Mouse (Mus musculus): ENCODE results near the gene Srpk2.
"Not testable (repeated sequence)": the region's sequence is repeated elsewhere in the genome, so short reads cannot be mapped to it uniquely, and the experiment has no call there.

Srpk2 gene

DNA sequence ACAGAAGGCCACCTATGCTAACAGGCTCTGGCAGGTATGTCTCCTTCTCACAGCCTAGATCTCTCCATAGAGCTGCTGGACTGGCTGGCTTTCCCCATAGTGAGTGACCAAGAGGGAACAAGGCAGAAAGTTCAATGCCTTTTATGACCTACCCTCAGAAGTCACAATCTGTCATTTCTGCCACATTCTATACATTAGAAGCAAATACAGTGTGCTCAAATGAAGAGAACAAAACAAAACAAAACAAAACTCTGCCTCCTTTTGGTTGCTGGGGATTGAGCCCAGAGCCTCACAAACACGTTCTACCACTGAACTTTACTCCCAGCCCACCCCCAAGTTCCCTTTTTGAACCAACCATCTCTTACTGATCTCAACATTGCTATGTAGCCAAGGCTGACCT is at the start of gene Srpk2:
TSS of gene Srpk2 (minus strand) at position 101 of the 400 bp plus-strand sequence.
- DNase-seq (ENCODE audit: low read depth, low spot score), result no peak

DNA sequence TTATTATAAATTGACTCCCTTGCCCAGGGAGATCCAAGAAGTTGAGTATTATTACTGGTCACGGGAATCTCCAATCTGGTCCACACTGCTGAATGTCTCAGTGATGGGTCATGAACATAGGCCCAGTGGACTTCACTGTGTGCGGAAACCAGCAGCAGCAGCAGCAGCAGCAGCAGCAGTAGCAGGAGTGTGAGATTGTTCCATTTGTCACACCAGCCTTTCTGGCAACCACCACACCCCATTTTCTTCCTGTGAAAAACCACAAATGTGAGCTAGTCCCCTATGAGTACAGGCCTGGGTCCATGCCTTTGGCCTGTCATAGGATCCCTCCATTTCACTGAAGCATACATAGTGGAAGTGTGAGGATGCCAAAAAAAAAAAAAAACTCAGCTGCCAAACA is 37.5 kb upstream of the Srpk2 start:
- no peak for DNase-seq (ENCODE audit: low read depth, low spot score)

DNA sequence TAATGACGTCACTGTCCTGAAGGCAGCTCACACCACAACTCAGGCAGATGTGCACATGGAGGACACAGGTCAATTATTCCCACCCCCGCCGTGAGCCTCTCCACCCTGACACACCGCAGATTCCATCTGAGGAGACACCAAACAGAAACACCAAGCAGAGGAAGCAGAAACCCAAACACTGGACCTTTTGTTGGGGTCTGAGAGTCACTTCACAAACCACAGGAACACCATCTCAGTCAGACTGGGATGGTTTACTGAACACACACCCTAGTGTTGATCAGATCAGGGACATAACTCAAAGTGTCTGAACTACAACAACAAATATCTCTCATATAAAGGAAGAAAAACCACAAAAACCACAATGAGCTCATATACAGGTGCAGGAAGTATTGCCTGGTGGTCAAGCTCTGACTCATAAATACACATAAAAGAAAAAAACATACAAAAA is 34.5 kb upstream of the Srpk2 start:
- DNase-seq (ENCODE audit: low read depth, low spot score), result no peak

DNA sequence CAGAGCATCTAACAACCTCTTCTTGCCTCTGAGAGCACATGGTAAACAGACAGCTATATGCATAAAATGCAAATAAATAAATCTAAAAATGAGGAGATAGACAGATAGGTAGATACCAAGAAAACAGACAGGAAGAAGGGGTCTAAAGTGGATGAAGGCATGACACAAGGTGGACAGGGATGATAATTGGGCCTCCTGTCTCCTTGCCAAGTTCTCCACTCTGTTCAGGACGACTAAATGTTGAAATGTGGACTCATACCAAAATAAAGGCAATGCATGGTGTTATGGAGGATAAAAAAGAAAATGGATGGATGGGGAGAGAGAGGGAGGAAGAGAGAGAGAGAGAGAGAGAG is 33.7 kb upstream of the Srpk2 start:
- DNase-seq (ENCODE audit: low read depth, low spot score), result no peak

DNA sequence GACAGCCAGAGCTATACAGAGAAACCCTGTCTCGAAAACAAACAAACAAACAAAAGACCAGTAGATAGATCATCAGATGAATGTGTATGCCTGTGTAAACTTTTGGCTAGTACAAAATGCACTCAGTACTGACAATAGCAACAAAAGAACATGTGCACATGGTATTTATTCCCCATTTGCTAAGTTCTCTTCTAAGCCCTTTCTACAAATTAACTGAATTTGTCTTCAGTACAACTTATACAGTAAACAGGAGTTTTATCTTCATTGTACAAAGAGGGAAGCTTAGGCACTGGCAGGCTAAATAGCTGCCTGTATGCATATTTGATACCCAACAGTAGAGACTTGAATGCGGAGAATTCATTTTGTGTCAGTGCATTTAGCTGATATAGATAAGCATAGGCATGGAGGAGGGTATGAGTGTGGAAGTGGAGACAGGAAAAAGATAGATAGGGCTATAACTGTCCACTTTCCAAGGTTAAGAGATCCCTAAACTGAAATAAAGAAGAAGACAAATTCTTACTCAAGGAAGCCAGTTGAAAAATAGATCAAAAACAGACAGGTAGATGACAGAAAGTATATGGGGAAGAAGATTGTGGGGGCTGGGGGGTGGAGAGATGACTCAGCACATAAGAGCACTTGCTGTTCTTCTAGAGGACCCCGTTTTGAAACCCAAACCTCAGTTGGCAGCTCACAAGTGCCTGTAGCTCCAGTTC is 33.2 kb upstream of the Srpk2 start:
- DNase-seq (ENCODE audit: low read depth, low spot score), result no peak

DNA sequence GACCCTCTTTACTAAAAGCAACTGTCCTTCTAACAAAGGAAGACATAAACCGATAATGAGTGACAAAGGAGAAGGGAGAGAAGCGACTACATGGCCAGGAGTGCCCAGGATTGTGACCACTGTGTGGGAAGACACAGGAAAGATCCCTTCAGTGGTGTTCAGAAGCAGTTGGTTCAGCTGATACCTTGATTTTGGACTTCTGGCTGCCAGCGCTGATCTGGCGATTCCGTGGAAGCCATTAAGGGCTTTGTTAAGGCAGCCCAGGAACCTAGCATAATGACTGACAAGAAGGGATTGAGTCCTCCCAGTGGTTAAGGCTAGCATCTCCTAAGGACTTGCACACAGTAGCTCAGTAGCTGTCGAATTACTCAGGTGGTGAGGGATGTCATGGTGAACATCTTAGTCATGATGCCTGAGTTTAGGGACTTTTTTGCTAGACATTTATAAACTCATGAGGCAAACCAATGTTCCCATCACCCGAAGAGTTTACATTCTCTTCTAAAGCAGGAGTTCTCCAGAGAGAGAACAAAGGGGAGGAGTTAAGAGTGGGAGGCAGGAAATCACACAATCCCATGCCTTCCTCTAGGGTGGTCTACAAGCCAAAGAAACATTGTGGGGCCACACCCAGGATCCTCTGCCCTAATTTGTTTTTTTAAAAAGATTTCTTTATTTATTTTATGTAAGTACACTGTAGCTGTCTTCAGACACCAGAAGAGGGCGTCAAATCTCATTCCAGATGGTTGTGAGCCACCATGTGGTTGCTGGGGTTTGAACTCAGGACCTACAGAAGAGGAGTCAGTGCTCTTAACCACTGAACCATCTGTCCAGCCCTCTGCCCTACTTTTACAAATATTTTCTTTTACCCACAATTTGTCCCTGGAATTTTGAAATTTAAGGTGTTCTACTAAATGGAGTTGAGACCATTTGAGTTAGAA is 29.3 kb upstream of the Srpk2 start:
- no peak for DNase-seq (ENCODE audit: low read depth, low spot score)

DNA sequence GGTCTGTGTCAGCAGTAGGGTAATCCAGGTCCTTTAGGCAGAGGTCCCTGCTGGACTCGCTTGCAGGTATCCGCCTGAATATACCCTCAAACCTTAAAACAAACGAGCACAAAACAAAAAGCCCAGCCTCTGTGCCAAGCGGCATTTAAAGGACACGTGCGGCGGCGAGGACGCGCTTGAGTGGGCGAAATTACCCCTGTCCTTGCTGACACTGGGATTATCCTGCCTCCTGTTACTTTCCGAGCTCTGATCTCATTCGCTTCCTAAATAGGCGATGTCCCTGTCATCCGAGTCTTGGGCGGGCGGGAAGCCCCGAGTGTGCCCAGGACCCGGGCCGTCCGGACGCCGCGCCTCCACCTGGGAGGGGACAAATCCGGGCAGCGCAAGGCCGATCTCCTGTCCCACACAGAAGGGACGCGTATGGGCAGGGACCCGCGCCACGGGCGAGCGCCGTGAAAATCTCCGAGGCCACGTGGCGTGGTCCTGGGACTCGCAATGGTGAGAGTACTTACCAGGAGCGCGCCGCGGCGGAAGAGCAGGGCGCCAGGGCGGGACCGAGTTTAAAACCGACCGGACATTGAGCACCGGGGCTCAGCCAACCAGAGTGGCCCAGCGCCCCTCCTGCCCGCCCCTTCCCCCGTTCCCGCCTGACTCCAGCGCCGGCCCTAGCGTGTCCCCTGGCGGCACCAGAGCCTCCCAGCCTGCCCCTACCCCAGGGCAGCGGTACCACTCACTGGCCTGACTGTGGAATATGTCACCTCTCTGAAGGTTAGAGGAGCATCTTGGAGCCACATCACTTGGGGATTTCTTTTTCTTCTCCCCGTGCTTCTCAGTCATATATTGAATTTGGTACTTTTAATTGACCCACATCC is 27.9 kb upstream of the Srpk2 start:
- peak; percentile 45 for DNase-seq (ENCODE audit: low read depth, low spot score)

DNA sequence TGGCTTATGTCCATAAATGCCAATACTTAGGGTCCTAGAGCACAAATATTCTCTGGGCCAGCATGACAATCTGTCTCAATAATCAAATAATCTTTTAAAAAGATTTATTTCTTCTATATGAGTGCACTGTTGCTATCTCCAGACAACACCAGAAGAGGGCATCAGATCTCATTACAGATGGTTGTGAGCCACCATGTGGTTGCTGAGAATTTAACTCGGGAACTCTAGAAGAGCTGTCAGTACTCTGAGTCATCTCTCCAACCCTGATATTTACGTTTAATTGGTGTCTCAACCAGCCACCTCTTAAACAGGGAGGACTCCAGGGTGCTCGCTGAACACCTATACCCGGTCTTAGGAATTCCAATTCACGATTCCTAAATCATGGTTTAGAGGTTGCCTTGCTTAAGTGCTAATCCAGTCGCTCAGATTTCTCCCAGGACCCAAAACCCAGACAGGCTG is 27.3 kb upstream of the Srpk2 start:
- DNase-seq (ENCODE audit: low read depth, low spot score), result peak; percentile 27

DNA sequence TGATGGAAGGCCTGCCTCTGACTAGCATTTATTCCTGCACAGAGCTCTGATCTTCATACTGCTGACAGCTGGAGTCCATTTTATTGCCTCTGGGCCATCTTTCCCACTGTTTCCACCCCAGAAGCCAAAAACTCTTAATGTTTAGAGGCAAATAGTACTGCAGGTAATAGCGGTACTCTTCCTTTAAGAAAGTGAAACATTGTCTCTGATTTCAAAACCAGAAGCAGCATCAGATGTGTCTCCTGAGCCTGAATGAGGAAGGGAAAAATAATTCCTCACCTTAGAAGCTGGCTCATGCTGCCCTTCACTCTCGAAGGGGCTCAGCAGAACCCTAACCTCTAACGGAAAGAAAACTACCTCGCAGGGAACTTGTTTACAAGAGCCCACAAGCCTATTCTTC is 26.8 kb upstream of the Srpk2 start:
- no peak for DNase-seq (ENCODE audit: low read depth, low spot score)

DNA sequence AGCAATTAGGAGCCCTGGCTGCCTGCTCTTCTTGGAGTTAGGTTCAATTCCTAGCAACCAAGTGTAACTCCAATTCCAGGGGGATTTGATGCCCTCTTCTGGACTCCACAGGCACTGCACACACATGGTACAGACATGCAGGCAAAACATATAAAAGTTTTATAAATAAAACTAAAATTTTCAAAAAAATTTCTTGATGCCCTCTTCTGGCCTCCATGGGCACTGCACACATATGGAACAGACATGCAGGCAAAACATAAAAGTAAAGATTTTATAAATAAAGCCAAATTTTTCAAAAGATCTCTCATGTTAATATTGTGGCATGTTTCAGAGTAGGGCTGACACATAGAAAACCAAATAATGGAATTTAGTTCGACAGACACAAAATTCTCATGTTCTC is 25.2 kb upstream of the Srpk2 start:
- no peak for DNase-seq (ENCODE audit: low read depth, low spot score)

DNA sequence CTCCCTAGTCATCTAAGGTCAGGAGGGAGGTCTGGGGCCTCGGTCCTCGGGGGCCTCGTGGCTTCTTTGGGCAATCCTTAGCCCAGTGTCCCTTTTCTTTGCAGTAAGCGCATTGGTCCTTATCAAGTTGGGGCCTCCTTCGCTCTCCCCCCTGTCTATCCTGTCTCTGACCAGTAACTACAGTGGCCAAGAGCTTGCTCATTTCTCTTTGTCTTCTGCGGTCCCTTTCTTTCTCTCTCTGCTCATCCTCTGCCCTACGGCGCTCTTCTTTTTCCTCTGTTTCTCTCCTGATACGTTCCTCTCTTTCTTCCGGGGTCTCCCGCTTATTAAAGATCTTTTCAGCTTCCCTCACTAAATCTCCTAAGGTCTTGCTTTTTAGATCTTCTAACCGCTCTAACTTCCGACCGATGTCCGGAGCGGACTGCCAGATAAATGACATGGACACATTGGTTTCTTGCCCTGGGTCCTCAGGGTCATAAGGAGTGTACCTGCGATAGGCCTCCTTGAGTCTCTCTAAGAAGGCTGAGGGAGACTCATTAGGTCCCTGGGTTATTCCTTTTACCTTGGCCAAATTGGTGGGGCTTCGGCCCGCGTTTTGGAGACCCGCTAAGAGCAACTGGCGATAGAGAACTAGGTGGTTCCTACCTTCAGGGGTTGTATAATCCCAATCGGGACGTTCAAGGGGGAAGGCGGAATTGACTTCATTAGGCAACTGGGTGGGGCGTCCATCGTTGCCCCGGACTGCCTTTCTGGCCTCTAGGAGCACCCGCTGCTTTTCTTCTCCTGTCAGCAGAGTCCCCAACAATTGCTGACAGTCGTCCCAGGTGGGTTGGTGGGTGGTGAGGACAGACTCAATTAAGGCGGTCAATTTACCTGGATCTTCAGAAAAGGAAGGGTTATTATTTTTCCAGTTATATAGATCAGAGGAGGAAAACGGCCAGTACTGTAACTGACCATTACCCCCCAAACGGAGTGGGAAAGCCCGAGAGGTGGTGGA is 22.5 kb upstream of the Srpk2 start:
- not testable (repeated sequence) for DNase-seq (ENCODE audit: low read depth, low spot score)

DNA sequence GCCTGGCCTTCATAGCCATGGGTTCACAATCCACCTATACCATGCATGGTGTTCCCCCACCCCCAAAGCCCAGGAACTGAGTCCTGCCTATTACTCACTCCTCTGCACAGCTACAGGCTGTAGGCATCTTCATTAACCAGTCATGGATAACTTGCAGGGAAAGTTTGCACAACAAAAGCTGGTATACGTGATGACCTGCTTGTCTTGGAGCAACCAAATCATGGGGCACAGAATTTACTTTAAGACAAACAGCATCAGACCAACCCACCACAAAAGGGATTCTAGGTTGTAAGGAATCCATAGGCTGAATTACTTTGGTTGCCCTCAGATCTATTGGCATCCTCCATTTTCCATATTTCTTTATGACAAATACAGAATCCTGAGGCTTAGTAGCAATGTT is 13.0 kb upstream of the Srpk2 start:
- DNase-seq (ENCODE audit: low read depth, low spot score), result no peak

DNA sequence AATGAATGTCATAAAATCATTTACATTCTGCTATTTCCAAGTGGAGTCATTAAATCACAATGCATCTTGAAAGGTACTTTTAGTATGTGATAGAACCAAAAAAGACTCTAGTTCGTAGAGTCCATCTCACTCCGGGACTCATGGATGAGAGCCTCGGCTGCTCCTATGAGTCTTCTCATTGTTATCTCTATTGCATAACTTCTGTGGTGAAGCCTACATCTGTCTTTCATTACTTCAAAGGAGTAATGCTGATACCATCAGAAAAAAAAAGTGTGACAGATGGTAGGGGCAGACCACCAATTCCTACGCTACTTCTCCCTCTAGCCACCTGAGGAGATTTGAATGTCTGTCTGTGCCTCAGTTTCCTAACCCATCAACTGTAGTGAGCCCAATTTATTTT is 986 bp downstream of the Srpk2 start:
- no peak for DNase-seq (ENCODE audit: low read depth, low spot score)

DNA sequence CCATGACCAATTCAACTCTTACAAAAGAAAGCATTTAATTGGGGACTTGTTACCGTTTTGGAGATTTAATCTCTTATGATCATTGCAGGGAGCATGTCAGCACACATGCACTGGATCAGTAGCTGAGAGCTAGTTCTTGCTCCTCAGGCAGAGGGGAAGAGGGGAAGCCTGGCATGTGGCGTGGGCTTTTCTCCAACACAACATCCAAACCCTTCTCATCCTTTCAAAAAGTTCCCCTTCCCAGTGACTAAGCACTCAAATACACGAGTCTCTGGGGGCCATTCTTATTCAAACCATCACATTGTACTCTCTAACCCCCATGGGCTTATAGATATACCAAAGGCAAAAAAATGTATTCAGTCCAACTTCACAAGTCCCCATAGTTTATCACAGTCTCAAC is 5.4 kb downstream of the Srpk2 start:
- DNase-seq (ENCODE audit: low read depth, low spot score), result no peak

DNA sequence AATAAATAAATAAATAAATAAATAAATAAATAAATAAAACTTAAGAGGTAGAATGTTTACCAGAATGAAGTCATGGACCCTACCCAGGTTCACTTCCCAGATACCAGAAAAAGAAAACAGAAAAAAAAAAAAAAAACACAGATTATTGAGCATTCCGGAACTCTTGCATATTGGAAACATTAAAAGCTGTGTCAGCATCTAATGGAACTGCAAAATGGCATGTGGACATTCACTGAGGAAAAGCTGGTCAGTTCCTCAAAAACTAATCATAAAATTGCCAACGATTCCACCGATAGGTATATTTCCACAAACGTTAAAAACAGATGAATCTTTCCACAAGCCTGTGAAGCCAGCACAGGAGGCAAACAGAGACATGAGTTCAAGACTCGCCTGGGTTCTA is 6.5 kb downstream of the Srpk2 start:
- DNase-seq (ENCODE audit: low read depth, low spot score), result no peak

DNA sequence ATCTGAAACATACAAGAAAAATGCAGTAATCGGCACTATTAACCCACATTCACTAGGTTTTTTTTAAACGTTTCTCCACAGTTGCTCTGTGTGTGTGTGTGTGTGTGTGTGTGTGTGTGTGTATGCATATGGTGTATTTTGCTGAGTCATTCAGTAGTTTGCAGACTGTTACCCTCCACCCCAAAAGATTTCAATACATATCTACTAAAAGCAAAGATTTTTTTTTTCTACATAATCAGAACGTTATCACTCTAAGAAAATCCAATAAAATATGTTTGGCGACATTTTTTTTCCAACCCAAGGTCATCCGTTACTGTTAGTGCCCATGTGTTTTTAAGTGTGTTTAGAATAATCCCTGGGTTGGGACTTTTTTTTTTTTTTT is 7.4 kb downstream of the Srpk2 start:
- DNase-seq (ENCODE audit: low read depth, low spot score), result no peak

DNA sequence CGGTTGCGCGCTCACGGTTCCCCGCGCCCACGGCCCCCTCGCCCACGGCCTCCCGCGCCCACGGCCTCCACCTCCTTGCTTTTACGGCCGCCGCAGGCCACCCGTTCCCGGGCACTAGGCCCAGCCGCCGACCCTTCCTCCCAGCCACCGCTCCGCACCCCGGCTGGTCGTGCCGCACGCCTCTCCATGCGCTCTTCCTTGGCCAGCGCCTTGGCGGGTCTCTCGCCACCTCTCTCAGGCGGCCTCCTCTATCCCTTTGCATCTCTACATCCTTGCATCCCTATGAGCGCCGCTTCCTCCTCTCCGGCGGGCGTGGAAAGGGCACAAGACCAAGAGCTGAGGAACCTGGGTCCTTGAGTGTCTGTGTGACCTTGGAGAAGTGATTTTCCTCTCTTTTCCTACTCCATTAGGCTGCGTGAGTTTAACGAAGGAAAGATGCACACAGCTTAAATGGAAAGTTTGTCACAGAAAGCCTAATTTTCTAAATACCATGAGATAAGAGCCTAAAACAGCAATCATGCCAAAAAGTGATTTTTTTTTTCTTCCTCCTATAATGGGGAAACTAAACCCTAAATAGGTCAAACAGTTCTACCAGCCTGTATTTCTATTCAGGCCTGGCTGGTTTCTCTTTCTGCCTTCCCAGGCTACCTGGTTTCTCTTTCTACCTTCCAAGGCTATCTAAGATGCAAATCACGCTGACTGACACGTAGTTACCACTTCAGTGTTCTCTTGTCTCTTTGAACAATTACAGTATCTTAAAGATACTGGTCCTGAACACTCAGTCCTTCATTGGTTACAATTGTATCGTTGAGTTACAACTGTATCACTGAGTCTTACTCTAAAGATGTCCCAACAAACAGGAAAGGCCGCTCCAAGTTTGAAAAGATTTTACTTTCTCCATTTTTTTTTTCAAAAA is 8.0 kb downstream of the Srpk2 start:
- peak; percentile 66 for DNase-seq (ENCODE audit: low read depth, low spot score)

DNA sequence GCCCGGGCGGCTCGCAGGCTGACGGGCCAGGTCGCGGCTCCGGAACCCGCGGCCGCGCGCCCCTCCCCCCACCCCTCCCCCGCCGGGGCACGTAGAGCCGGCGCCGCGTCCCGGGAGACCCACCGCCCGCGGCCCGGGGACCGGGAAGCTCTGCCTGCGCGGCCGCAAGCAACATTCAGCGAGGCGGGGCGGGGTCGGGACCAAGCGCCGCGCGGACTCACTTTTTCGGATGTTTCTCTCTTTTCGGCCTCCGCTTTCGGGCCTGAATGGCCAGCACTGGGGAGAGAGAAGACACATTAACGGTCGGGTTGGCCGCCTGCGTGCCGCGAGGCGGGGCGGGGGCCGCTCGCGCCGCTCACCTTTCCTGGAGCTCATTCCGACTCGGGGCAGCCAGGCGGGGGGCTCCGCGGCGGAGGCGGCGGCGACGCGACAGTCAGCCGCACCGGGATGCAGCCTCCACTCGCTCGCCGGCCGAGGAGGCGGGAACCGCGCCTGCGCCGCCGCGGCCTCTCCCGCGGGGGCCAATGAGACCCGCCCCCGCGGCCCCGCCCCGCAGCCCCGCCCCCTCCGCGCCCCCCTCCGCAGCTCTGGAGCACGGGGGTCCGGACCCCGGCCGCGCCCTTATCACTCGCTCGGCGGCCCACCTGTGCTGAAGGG is 8.8 kb downstream of the Srpk2 start:
- peak; percentile 76 for DNase-seq (ENCODE audit: low read depth, low spot score)

Data from brain, adult 2 months (tissue).